Mouse (Mus musculus) kidney, adult 2 months (tissue): ENCODE data around the gene Sun1. TPM values are rescaled to one million over a fixed set of nuclear protein-coding genes. Genes with fewer than 3 reads are reported as not detected.

Experiments used
- DNase-seq: peaks from one replicate; pipeline ENCODE4 v3.0.0; 2021
- H3K27ac ChIP-seq: fragments of 200-500 bp; 2 replicates; pipeline ENCODE4 v1.5.1; 2012; ENCODE audit warnings: low read depth, low read length, control low read depth, inconsistent platforms; ENCODE audit not compliant: insufficient read depth
- H3K27me3 ChIP-seq: fragments of 200-500 bp; replicated peaks from 2 replicates; pipeline ENCODE4 v1.6.1; 2012; ENCODE audit warnings: mild to moderate bottlenecking, moderate library complexity, low read length, inconsistent platforms; ENCODE audit not compliant: control insufficient read depth, insufficient read depth
- H3K36me3 ChIP-seq: fragments of 200-500 bp; 2 replicates; pipeline ENCODE4 v1.6.1; 2012; ENCODE audit warnings: mild to moderate bottlenecking, moderate library complexity, low read length, inconsistent platforms; ENCODE audit not compliant: control insufficient read depth, insufficient read depth
- H3K4me1 ChIP-seq: fragments of 200-500 bp; 2 replicates; pipeline ENCODE4 v1.6.1; 2011; ENCODE audit warnings: low read length; ENCODE audit not compliant: control insufficient read depth, insufficient read depth
- H3K4me3 ChIP-seq: fragments of 200-500 bp; 2 replicates; pipeline ENCODE4 v1.5.1; 2011; ENCODE audit warnings: mild to moderate bottlenecking, low read depth, low read length, control low read depth; ENCODE audit not compliant: insufficient read depth
- CTCF ChIP-seq: fragments of 200-500 bp; conservative IDR thresholded peaks from 2 replicates; pipeline ENCODE4 v1.5.1; 2011; ENCODE audit warnings: low read depth, mild to moderate bottlenecking, control low read depth, low read length, moderate library complexity, mixed read lengths; ENCODE audit not compliant: insufficient read depth, insufficient read length
- POLR2A ChIP-seq: fragments of 200-500 bp; IDR thresholded peaks from one replicate; pipeline ENCODE4 v1.6.1; 2011; ENCODE audit warnings: low read depth, low read length, control low read depth
- WGBS: fragments of 180-500 bp; shearing (Covaris S2); methylation state at CpG from one replicate; pipeline ENCODE4 v1.1.7; 2018; 5-methylcytosine and 5-hydroxymethylcytosine counted together
- polyA plus RNA-seq: library from polyadenylated mRNA; depleted of rRNA; stranded (reverse); fragments of >200 nt; gene quantifications from 2 replicates; pipeline ENCODE4 v1.2.3, GENCODE M21; 2012

Sun1 gene
- polyA plus RNA-seq, 1 experiment = 40.0 TPM

DNA sequence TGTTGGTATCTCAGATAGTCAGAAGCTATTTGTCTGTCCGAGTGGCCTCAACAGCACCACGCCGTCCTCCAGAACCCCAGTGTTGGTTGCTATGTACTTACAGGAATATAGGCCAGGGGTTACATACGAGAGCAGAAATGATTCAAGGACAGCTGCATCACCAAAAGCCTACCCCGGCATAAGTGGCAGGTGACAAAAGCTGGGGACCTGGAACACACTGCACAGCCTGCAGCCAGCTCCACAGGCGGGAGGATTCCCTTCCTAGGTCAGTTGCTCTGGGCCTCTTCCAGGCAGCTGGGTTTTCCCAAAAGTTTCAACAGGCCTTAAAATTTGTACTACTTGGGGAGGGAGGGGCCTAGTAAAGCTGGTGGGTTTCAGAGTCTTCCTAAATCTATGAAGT lies 55.3 kb downstream of the Sun1 start:
- DNase-seq = no peak
- Histone ChIP-seq H3K36me3 (no peaks in the 10 kb centered on the region), H3K4me1 (peaks cover 40% of the 10 kb centered on the region), H3K4me3 (no peak overlapping the region), H3K27me3 (no peaks in the 10 kb centered on the region), H3K27ac (no peak overlapping the region)
- TF ChIP-seq POLR2A (no peak), CTCF (no peak)
- 87% methylated on average over 6 of the region's 6 CpGs for WGBS

DNA sequence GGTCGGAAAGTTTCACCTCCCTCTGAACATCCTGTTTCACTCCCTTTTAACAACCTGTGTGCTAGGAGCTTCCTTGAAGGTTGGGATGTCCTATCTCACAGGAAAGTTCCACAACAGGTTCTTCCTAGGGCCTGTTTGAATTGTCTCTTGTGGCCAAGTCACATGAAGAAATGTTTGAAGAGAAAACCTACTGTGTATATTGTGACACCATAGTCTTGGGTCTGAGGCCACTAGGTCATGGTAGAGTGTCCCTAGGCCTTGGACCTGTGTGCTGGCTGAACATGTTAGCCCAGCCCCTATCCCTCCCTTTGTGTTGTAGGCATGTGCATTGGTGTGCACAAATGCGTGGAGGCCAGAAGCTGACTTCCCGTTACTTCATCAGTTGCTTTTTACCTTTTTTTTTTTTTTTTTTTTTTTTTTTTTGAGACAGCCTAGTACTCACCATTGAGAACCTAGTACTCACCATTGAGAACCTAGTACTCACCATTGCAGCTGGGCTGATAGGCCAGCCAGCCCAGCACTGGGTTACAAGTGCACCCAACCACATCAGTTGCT lies 55.9 kb downstream of the Sun1 start:
- TF ChIP-seq POLR2A = no peak
- no peak for TF ChIP-seq CTCF
- no peak for DNase-seq
- H3K27me3 ChIP-seq = no peaks in the 10 kb centered on the region
- H3K4me3 ChIP-seq = no peak overlapping the region
- peaks cover 40% of the 10 kb centered on the region for H3K4me1 ChIP-seq
- no peaks in the 10 kb centered on the region for H3K36me3 ChIP-seq
- no peak overlapping the region for H3K27ac ChIP-seq
- 36% methylated on average over 3 of the region's 3 CpGs for WGBS

DNA sequence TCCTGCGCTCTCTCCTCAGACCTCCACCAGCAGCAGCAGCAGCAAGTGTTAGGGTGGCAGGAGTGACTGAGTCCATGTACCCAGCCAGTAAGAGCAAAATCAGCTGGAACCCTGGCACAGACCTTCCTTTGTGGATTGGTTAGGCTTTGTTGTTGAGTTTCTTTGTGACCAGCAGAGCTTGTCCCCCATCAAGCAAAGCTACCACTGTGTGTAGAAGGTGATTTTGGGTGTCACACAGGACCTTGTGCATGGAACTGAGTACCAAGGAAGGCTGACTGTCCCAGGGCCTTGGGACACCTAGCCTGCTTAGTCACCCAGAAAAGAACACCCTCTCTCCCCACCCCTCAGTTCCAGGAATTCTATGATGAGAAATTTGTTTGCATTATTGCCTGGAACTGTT lies 56.8 kb downstream of the Sun1 start:
- WGBS = 94% methylated on average over 1 of the region's 1 CpGs
- DNase-seq = no peak

DNA sequence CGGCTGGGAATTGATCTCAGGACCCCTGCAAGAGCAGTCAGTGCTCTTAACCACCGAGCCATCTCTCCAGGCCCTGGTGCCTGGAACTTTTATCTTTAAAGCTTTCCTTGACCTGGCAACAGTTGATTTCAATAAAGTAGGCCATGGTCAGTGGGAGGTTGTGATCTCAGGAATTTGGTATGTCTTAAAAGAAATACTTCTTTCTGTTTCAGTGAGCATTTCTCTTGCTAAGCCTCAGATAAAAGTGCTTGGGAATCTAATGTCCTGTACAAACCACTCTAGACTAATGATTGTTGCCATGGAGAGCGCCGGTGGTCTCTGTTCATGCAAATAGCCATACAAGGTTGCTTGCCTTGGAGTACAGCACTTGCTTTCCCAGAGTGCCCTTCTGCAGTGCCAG lies 57.4 kb downstream of the Sun1 start:
- WGBS = 54% methylated on average over 4 of the region's 4 CpGs

More for the DNA sequence above, 56.8 kb downstream of the Sun1 start:
- Histone ChIP-seq H3K4me1 (peaks cover 40% of the 10 kb centered on the region), H3K36me3 (no peaks in the 10 kb centered on the region), H3K27me3 (no peaks in the 10 kb centered on the region), H3K4me3 (no peak overlapping the region), H3K27ac (no peak overlapping the region)
- TF ChIP-seq CTCF (no peak), POLR2A (no peak)

DNA sequence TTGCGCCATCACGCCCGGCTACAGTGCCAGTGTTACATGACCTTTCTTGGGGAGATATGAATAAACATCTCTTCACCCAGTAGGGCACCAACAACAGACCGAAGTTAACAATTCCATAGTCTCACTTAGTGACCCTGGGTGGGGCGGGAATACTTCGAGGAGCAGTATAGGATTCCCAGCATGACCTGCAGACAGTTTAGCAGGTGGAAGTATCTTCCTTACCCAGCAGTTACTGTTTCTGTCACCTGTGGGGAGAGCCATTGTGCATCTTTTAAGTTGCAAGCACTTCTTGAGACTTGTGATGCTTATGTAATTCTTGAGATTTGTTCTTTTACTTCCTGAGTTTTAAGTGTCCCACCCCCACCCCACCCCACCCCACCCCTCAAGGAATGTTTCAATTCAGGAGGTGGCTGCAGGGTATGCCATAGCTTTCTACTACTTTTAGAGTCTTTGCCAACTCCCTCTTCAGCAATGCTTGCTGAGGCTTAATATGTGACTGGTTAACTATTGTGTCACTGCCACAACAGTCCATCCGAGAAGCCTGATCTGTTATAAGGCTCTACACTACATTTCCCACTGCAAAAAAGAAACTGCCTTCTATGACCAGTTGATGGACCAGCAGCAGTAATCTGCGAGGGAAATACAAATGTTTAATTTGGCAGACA lies 58.1 kb downstream of the Sun1 start:
- Histone ChIP-seq H3K36me3 (no peaks in the 10 kb centered on the region), H3K27me3 (no peaks in the 10 kb centered on the region), H3K4me3 (no peak overlapping the region), H3K4me1 (peaks cover 36% of the 10 kb centered on the region), H3K27ac (peak overlapping the region; percentile 46; the same call in 1 of the 2 replicates)
- DNase-seq = peak; percentile 33
- WGBS = 63% methylated on average over 8 of the region's 8 CpGs
- TF ChIP-seq CTCF = no peak
- TF ChIP-seq POLR2A = no peak

More for the DNA sequence above, 57.4 kb downstream of the Sun1 start:
- H3K27ac ChIP-seq = peak overlapping the region; percentile 46; the same call in 1 of the 2 replicates
- no peak for TF ChIP-seq CTCF
- TF ChIP-seq POLR2A = no peak
- no peak overlapping the region for H3K4me3 ChIP-seq
- no peaks in the 10 kb centered on the region for H3K36me3 ChIP-seq
- peaks cover 40% of the 10 kb centered on the region for H3K4me1 ChIP-seq
- H3K27me3 ChIP-seq = no peaks in the 10 kb centered on the region
- no peak for DNase-seq

DNA sequence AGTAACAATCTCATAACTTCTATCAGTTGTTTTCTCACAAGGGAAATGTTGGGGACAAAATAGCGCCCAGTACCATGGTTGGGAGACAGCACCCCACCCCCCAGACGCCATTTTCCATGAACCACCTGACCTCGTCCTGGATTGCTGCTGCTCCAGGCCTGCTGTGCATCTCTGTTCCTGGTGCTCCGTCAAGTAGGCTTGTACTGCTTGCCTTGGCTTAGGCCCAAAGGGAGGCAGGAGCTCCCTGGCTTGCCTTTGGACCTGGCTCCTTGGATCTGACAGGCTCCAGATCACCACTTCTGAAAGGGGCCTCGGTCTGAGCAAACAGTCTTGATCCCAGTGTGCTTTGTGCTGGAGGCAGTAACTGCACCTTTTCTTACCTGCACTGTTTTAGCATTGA lies 59.4 kb downstream of the Sun1 start:
- DNase-seq = peak; percentile 74

DNA sequence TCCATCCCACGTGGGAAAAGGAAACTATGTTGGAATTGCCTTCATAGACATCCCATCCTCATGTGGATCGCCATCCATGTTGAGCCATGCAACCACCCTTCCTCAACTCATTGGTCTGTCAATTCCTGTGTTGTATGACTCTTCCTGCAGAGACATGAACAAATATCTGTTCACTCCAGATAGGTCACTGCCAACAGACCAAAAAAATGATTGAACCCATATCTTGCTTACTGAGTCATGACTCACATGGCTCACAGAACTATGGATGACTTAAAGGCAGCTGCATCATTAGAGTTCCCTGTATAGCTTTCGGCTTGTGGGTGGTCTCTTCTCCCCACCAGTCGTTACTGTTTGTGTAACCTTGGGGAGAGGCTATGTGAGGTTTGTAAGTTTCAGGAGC lies 61.0 kb downstream of the Sun1 start:
- no peaks in the 10 kb centered on the region for H3K36me3 ChIP-seq
- TF ChIP-seq POLR2A (no peak), CTCF (no peak)
- 92% methylated on average over 4 of the region's 4 CpGs for WGBS

More for the DNA sequence above, 59.4 kb downstream of the Sun1 start:
- H3K36me3 ChIP-seq = no peaks in the 10 kb centered on the region
- no peak overlapping the region for H3K27ac ChIP-seq
- H3K4me3 ChIP-seq = no peak overlapping the region
- TF ChIP-seq CTCF = no peak
- TF ChIP-seq POLR2A = no peak
- H3K27me3 ChIP-seq = no peaks in the 10 kb centered on the region
- H3K4me1 ChIP-seq = peaks cover 28% of the 10 kb centered on the region
- WGBS = 57% methylated on average over 5 of the region's 5 CpGs

More for the DNA sequence above, 61.0 kb downstream of the Sun1 start:
- H3K27ac ChIP-seq = no peak overlapping the region
- H3K4me1 ChIP-seq = peaks cover 22% of the 10 kb centered on the region; the same call in 1 of the 2 replicates
- no peaks in the 10 kb centered on the region for H3K27me3 ChIP-seq
- H3K4me3 ChIP-seq = no peak overlapping the region
- no peak for DNase-seq
